Mouse (Mus musculus) neural tube, embryonic 12.5 days (tissue): ENCODE results near the gene Mitf. TPM values are rescaled to one million over a fixed set of nuclear protein-coding genes. Genes with fewer than 3 reads are reported as not detected.

Source experiments
- ATAC-seq: fragments of 200-750 bp; cut with Nextera tagmentation; 2 replicates; pipeline ENCODE4 v1.8.0; 2017; ENCODE audit warnings: low read depth, mild to moderate bottlenecking, moderate TSS enrichment, moderate library complexity; ENCODE audit not compliant: low FRiP score
- H3K27ac ChIP-seq: fragments of 300-500 bp; sonication (generic); 2 replicates; pipeline ENCODE4 v1.5.1; 2016
- H3K27me3 ChIP-seq: fragments of 300-500 bp; sonication (generic); replicated peaks from 2 replicates; pipeline ENCODE4 v1.6.1; 2016; ENCODE audit warnings: mild to moderate bottlenecking
- H3K36me3 ChIP-seq: fragments of 300-500 bp; sonication (generic); 2 replicates; pipeline ENCODE4 v1.6.1; 2016; ENCODE audit warnings: mild to moderate bottlenecking
- H3K4me1 ChIP-seq: fragments of 300-500 bp; sonication (generic); 2 replicates; pipeline ENCODE4 v1.6.1; 2016
- H3K4me2 ChIP-seq: fragments of 300-500 bp; sonication (generic); replicated peaks from 2 replicates; pipeline ENCODE4 v1.6.1; 2016; ENCODE audit warnings: mild to moderate bottlenecking
- H3K4me3 ChIP-seq: fragments of 300-500 bp; sonication (generic); 2 replicates; pipeline ENCODE4 v1.5.1; 2016
- H3K9ac ChIP-seq: fragments of 300-500 bp; sonication (generic); 2 replicates; pipeline ENCODE4 v1.6.1; 2016; ENCODE audit warnings: mild to moderate bottlenecking
- H3K9me3 ChIP-seq: fragments of 300-500 bp; sonication (generic); 2 replicates; pipeline ENCODE4 v1.6.1; 2016; ENCODE audit warnings: mild to moderate bottlenecking
- WGBS: fragments of 180-500 bp; shearing (Covaris S2); methylation state at CpG from one replicate; pipeline ENCODE4 v1.1.7; 2016; 5-methylcytosine and 5-hydroxymethylcytosine counted together
- polyA plus RNA-seq: library from polyadenylated mRNA; unstranded; fragments of >200 nt; fragmentation: Nextera tagmentation; extraction: Ambion mirVana; gene quantifications from 2 replicates; pipeline ENCODE4 v1.2.1, GENCODE M21; 2016

The Mitf gene
- polyA plus RNA-seq, 1 experiment from 2014 or later = 0.87 TPM

- no peak overlapping the region for H3K27ac ChIP-seq
- WGBS = 78% methylated on average over 7 of the region's 7 CpGs
- ATAC-seq = no peak
- H3K4me1 ChIP-seq = no peaks in the 10 kb centered on the region
- no peak overlapping the region for H3K4me3 ChIP-seq
- H3K27me3 ChIP-seq = no peaks in the 10 kb centered on the region; the same call in 1 of the 2 replicates
- no peak overlapping the region for H3K9ac ChIP-seq
- no peaks in the 10 kb centered on the region for H3K36me3 ChIP-seq
- H3K9me3 ChIP-seq = no peaks in the 10 kb centered on the region
- H3K4me2 ChIP-seq = no peak overlapping the region
Measured at GRCm38 (mm10) chr6:97789700-97790099, 17.2 kb upstream of the Mitf start.

GRCm38 (mm10) chr6:97792104-97792503 is 14.7 kb upstream of the Mitf start:
- 83% methylated on average over 1 of the region's 1 CpGs for WGBS
- H3K9me3 ChIP-seq = no peaks in the 10 kb centered on the region

DNA sequence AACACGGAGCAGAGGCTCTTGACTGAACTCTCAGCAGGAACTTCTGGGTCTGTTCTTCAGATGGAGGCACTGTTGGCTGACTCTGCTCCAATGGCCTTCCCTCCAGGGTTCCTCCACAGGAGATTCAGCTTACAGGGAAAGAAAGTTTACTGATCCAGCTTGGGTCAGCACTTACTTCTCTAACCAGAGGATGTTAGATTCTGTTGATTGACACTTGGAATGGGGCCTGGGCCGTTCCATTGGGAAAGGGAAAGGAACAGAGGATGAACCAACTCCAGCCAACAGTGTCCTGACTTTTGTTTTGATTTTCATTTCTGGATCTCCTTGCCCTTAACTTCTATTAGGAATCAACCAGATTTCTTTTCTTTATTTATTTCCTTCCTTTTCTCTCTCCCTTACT is 11.7 kb upstream of the Mitf start:
- Histone ChIP-seq H3K9me3 (no peaks in the 10 kb centered on the region), H3K36me3 (no peaks in the 10 kb centered on the region), H3K4me1 (no peaks in the 10 kb centered on the region), H3K9ac (no peak overlapping the region), H3K4me2 (no peak overlapping the region), H3K27me3 (no peaks in the 10 kb centered on the region), H3K4me3 (no peak overlapping the region), H3K27ac (no peak overlapping the region)
- WGBS = 51% methylated on average over 2 of the region's 2 CpGs
- ATAC-seq = no peak

More at GRCm38 (mm10) chr6:97792104-97792503, 14.7 kb upstream of the Mitf start:
- Histone ChIP-seq H3K27ac (no peak overlapping the region), H3K4me1 (no peaks in the 10 kb centered on the region), H3K9ac (no peak overlapping the region), H3K27me3 (no peaks in the 10 kb centered on the region; the same call in 1 of the 2 replicates), H3K4me3 (no peak overlapping the region), H3K4me2 (no peak overlapping the region), H3K36me3 (no peaks in the 10 kb centered on the region)
- ATAC-seq = no peak

GRCm38 (mm10) chr6:97800615-97801014 is 6.2 kb upstream of the Mitf start:
- no peak overlapping the region for H3K4me3 ChIP-seq
- H3K4me2 ChIP-seq = no peak overlapping the region
- no peak overlapping the region for H3K27ac ChIP-seq
- H3K27me3 ChIP-seq = no peaks in the 10 kb centered on the region
- no peaks in the 10 kb centered on the region for H3K4me1 ChIP-seq
- ATAC-seq = no peak
- WGBS = 76% methylated on average over 2 of the region's 2 CpGs
- H3K9me3 ChIP-seq = no peaks in the 10 kb centered on the region
- no peak overlapping the region for H3K9ac ChIP-seq
- H3K36me3 ChIP-seq = no peaks in the 10 kb centered on the region

DNA sequence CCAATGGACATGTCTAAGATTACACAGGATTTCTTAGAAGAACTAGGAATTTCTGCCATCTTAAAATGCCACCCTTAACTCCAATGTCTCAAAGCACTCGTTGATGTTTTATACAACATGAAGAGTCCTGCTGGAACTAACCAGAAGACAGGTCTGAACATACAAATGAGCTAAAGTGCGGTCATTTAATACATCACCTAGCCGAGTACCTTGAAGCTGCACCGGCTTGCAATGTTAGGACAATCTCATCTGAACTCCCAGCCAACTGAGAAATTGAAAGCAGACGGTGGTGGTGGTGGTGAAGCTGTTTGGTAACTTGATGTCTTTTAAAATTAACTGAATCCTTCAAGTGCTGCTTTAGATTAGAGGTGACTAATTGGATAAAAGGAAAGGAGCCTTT is 801 bp upstream of the Mitf start:
- no peak overlapping the region for H3K4me3 ChIP-seq
- H3K36me3 ChIP-seq = no peaks in the 10 kb centered on the region
- peak overlapping the region; percentile 99 for H3K4me2 ChIP-seq
- WGBS = 58% methylated on average over 5 of the region's 5 CpGs
- 0 out of 2 replicates have a peak overlapping the region, but pooled peaks have one; percentile 49 for H3K9ac ChIP-seq
- no peak overlapping the region for H3K27ac ChIP-seq
- no peak for ATAC-seq
- H3K27me3 ChIP-seq = no peaks in the 10 kb centered on the region
- no peaks in the 10 kb centered on the region for H3K9me3 ChIP-seq
- H3K4me1 ChIP-seq = peaks cover 5% of the 10 kb centered on the region; the same call in 1 of the 2 replicates

- no peak overlapping the region for H3K4me2 ChIP-seq
- 71% methylated on average over 4 of the region's 4 CpGs for WGBS
Measured at GRCm38 (mm10) chr6:97814191-97814590, 7.3 kb downstream of the Mitf start.

GRCm38 (mm10) chr6:97815723-97816122 is 8.9 kb downstream of the Mitf start:
- no peaks in the 10 kb centered on the region for H3K4me1 ChIP-seq
- H3K27me3 ChIP-seq = no peaks in the 10 kb centered on the region
- ATAC-seq = no peak
- H3K4me2 ChIP-seq = no peak overlapping the region
- no peak overlapping the region for H3K4me3 ChIP-seq
- H3K27ac ChIP-seq = no peak overlapping the region
- H3K9me3 ChIP-seq = no peaks in the 10 kb centered on the region
- H3K9ac ChIP-seq = no peak overlapping the region
- 78% methylated on average over 1 of the region's 1 CpGs for WGBS
- no peaks in the 10 kb centered on the region for H3K36me3 ChIP-seq

More at GRCm38 (mm10) chr6:97814191-97814590, 7.3 kb downstream of the Mitf start:
- no peak for ATAC-seq
- no peak overlapping the region for H3K9ac ChIP-seq
- H3K36me3 ChIP-seq = no peaks in the 10 kb centered on the region
- H3K27me3 ChIP-seq = no peaks in the 10 kb centered on the region
- H3K27ac ChIP-seq = no peak overlapping the region
- H3K9me3 ChIP-seq = no peaks in the 10 kb centered on the region
- no peaks in the 10 kb centered on the region for H3K4me1 ChIP-seq
- H3K4me3 ChIP-seq = no peak overlapping the region

- 82% methylated on average over 1 of the region's 1 CpGs for WGBS
- ATAC-seq = no peak
- Histone ChIP-seq H3K36me3 (no peaks in the 10 kb centered on the region), H3K27ac (no peak overlapping the region), H3K9ac (no peak overlapping the region), H3K4me2 (no peak overlapping the region), H3K27me3 (no peaks in the 10 kb centered on the region), H3K4me3 (no peak overlapping the region), H3K4me1 (no peaks in the 10 kb centered on the region), H3K9me3 (no peaks in the 10 kb centered on the region)
Measured at GRCm38 (mm10) chr6:97816806-97817205, 10.0 kb downstream of the Mitf start.

DNA sequence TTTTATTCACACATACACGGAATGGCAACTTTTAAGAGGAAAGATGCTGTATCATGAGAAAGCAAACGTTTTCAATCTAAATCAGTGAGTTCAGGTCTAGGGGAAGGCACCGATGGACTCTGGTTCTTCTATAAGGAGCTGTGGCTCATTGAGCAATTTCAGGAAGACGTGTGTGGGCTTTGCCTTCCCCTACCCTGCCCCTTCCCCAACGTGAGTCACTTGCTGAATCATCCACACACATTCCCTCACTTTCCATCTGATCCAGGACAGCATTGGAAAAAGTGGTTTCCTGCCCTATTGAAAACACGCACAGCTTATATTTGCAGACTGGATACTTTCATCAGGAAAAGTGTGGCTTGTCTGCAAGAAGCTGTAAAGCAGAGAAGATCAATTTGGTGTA is 11.3 kb downstream of the Mitf start:
- WGBS = 48% methylated on average over 6 of the region's 6 CpGs
- H3K36me3 ChIP-seq = no peaks in the 10 kb centered on the region
- H3K4me1 ChIP-seq = no peaks in the 10 kb centered on the region
- H3K9ac ChIP-seq = no peak overlapping the region
- no peaks in the 10 kb centered on the region for H3K27me3 ChIP-seq
- H3K27ac ChIP-seq = no peak overlapping the region
- no peak for ATAC-seq
- H3K4me3 ChIP-seq = no peak overlapping the region
- H3K4me2 ChIP-seq = no peak overlapping the region
- no peaks in the 10 kb centered on the region for H3K9me3 ChIP-seq

DNA sequence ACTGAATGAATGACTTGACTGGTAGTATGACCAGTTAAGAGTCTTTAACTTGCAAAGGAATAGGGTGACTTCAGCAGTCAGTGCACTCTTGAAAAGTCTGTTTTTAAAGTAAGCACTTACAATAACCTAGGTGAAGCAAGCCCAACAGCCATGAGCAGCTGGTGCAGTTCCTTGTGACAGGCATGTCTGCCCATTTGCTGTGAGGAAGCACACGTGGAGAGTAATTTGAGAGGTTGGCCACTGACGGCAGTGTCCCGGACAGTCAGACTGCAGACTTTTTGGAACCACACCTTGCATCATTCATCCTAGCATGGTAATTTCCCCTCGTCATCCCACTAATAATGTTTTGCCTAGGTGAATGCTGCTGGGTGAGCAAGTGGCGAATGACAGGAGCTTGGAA is 12.1 kb downstream of the Mitf start:
- H3K27me3 ChIP-seq = no peaks in the 10 kb centered on the region
- H3K4me1 ChIP-seq = no peaks in the 10 kb centered on the region
- ATAC-seq = no peak
- no peaks in the 10 kb centered on the region for H3K9me3 ChIP-seq
- H3K36me3 ChIP-seq = no peaks in the 10 kb centered on the region
- H3K27ac ChIP-seq = no peak overlapping the region
- no peak overlapping the region for H3K4me2 ChIP-seq
- no peak overlapping the region for H3K9ac ChIP-seq
- WGBS = 80% methylated on average over 5 of the region's 5 CpGs
- H3K4me3 ChIP-seq = no peak overlapping the region

DNA sequence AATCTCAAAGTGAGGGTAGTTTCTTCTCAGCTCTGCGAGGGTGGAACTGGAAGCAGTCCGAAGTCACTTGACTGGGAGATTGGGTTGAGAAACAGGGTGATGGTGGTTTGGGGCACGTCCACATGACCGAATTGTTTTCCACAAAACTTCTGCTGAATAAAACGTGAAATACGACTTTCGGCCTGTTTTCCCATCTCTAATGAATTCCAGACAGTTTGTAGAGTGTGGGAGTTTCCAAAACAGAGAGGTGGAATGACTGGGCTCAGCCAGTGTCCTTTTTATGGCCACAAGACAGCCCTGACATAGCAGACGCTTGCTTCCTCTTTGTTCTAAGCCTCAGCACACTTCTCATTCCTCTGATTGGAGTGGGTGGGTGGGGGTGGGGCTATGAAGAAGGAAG is 13.7 kb downstream of the Mitf start:
- Histone ChIP-seq H3K4me3 (no peak overlapping the region), H3K36me3 (no peaks in the 10 kb centered on the region)
- ATAC-seq = no peak

DNA sequence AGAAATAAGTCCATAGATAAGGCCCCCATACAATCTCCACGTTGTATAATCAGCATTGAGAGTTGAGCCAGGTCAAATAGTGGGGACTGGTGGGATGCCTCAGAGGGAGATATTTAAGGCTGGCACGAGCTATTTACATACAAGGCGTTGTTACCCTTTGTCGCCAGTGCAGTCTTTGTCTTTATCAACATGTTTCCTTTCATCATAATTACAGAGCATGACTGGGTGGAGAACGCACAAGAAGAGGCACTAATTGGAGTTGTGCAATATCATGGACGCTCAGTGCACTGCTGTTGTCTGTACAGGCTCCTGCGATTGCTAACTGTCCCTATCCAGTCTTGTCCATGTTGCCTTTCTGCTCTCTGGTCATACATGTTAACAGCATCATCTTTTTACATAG is 15.0 kb downstream of the Mitf start:
- H3K4me3 ChIP-seq = no peak overlapping the region
- no peak overlapping the region for H3K27ac ChIP-seq
- no peaks in the 10 kb centered on the region for H3K9me3 ChIP-seq
- H3K36me3 ChIP-seq = no peaks in the 10 kb centered on the region
- no peaks in the 10 kb centered on the region for H3K4me1 ChIP-seq
- H3K27me3 ChIP-seq = no peaks in the 10 kb centered on the region
- WGBS = 88% methylated on average over 7 of the region's 7 CpGs
- no peak overlapping the region for H3K4me2 ChIP-seq
- ATAC-seq = no peak
- no peak overlapping the region for H3K9ac ChIP-seq

More for the DNA sequence above, 13.7 kb downstream of the Mitf start:
- Histone ChIP-seq H3K27me3 (no peaks in the 10 kb centered on the region), H3K27ac (no peak overlapping the region), H3K4me1 (no peaks in the 10 kb centered on the region), H3K9ac (no peak overlapping the region), H3K9me3 (no peaks in the 10 kb centered on the region), H3K4me2 (no peak overlapping the region)
- 69% methylated on average over 8 of the region's 8 CpGs for WGBS

GRCm38 (mm10) chr6:97826642-97827275 is 19.9 kb downstream of the Mitf start:
- H3K36me3 ChIP-seq = no peaks in the 10 kb centered on the region
- H3K9me3 ChIP-seq = no peaks in the 10 kb centered on the region
- ATAC-seq = no peak
- no peak overlapping the region for H3K4me2 ChIP-seq
- no peak overlapping the region for H3K27ac ChIP-seq
- H3K4me1 ChIP-seq = no peaks in the 10 kb centered on the region
- no peak overlapping the region for H3K4me3 ChIP-seq
- H3K9ac ChIP-seq = no peak overlapping the region
- WGBS = 91% methylated on average over 7 of the region's 7 CpGs
- no peaks in the 10 kb centered on the region for H3K27me3 ChIP-seq
